Mouse (Mus musculus): ENCODE measurements around the gene Hoxb1. TPM values are rescaled to one million over a fixed set of nuclear protein-coding genes. Genes with fewer than 3 reads are reported as not detected.

Gene Hoxb1
- polyA plus RNA-seq, 1 experiment = not detected

DNA sequence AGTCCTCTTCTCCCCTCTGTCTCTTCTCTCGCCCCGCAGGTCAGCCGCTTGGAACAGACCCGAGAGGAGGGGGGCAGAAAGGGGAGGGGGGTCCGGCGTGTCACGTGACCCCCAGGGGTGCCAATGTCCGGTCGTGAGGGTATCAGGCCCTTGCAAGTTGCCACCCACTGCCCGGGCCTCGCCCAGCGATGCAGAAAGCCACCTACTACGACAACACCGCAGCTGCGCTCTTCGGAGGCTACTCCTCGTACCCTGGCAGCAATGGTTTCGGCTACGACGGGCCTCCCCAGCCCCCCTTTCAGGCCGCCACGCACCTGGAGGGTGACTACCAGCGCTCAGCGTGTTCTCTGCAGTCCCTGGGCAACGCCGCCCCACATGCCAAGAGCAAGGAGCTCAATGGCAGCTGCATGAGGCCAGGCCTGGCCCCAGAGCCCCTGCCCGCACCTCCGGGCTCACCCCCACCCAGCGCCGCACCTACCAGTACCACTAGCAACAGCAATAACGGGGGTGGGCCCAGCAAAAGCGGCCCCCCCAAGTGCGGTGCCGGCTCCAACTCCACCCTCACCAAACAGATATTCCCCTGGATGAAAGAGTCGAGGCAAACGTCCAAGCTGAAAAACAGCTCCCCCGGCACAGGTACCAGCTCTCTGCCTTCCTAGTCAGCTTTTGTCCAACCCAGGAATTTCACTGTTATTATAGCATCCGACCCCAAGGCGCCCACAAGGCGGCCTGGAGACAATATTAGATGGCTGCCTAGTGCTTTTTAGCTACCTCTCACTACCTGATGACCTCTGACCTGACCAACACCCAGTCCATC lies 21.3 kb upstream of the Hoxb1 start:
- TF ChIP-seq GATA1 (IDR thresholded peaks at IDR 0.05; ENCODE audit: low read length) = no peak

GRCm38 (mm10) chr11:96344878-96345159 lies 20.7 kb upstream of the Hoxb1 start:
- TF ChIP-seq GATA1 (IDR thresholded peaks at IDR 0.05; ENCODE audit: low read length) = no peak

DNA sequence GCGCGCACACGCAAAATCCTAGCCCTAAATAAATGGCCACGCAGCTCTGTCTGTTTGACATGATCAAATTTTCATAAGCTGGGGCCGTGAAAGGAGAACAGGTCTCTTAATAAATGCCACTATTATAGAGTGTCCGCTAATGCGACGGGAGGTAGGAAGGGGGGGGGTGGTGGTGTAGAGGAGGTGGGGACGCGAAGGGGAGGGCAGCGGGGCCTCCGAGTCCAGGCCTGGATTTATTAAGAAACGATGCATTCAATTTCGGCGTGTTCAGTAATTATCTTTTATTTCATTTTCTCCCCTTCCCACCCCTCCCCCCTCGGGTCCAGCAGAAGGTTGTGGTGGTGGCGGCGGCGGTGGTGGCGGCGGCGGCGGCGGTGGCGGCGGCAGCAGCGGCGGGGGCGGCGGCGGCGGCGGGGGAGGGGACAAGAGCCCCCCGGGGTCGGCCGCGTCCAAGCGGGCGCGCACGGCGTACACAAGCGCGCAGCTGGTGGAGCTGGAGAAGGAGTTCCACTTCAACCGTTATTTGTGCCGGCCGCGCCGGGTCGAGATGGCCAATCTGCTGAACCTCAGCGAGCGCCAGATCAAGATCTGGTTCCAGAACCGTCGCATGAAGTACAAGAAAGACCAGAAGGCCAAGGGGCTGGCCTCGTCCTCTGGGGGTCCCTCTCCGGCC lies 20.2 kb upstream of the Hoxb1 start:
- TF ChIP-seq GATA1 (IDR thresholded peaks at IDR 0.05; ENCODE audit: low read length) = no peak

- TF ChIP-seq GATA1 (IDR thresholded peaks at IDR 0.05; ENCODE audit: low read length) = no peak
Observed at GRCm38 (mm10) chr11:96345893-96346806, 19.4 kb upstream of the Hoxb1 start.

- TF ChIP-seq GATA1 (IDR thresholded peaks at IDR 0.05; ENCODE audit: low read length) = no peak
Observed at GRCm38 (mm10) chr11:96346916-96347520, 18.5 kb upstream of the Hoxb1 start.

DNA sequence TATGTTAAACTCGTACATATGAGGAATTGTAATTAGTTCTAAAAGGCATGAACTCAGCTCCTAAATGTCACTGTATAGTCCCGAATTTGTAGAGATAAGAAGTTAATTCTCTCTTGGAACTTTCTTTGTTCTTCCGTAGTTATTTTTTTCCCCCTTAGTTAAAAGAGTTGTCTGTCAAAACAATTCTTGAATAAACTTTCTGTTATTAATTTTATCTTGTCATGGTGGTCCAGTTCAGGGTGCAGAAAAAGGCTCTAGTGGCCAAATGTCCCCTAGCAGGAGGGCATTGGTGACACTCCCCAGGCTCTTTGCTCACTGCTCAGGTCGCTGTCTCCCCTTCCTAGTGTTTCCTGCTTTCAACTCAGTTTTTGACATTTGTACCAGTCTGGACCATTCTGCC lies 17.8 kb upstream of the Hoxb1 start:
- TF ChIP-seq GATA1 (IDR thresholded peaks at IDR 0.05; ENCODE audit: low read length) = no peak

DNA sequence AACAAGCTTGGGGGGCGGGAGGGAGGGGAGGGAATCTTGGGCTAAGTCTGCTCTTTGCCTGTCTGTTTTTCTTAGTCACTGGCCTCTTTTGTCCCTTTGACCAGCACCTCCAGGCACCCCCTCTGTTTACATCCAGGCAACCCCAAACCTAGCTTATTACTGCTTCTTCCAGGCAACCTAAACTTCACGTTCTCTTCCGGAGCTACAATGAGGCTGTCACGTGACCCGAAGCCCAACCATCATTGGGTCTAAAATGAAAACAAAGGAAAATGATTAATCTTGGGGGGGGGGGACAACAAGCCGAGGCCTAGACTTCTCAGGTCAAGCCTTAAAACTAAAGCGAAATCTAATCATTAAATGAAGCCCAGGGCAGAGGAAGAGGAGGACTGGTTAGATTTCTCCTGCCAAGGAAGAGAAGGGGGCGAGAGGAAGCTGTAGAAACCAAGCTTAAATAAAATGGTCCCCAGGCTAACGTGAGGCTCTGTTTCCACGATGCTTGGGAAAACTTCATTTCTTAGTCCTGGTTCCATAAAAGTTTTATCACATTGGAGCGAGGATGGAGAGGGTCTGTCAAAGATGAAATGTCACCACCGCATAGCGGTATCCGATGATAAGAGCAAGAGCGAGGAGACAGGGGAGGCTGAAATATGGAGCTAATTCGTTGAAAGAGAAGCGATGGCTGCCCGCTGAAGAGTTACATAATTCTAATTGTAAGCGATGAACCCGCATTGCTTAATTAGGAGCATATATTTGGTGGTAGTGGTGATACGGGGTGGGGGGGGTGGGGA lies 17.2 kb upstream of the Hoxb1 start:
- no peak for TF ChIP-seq GATA1 (IDR thresholded peaks at IDR 0.05; ENCODE audit: low read length)

GRCm38 (mm10) chr11:96348988-96349387 lies 16.6 kb upstream of the Hoxb1 start:
- TF ChIP-seq GATA1 (IDR thresholded peaks at IDR 0.05; ENCODE audit: low read length) = no peak

- no peak for TF ChIP-seq GATA1 (IDR thresholded peaks at IDR 0.05; ENCODE audit: low read length)
Observed at GRCm38 (mm10) chr11:96349491-96350340, 15.8 kb upstream of the Hoxb1 start.

- TF ChIP-seq GATA1 (IDR thresholded peaks at IDR 0.05; ENCODE audit: low read length) = no peak
Observed at GRCm38 (mm10) chr11:96350341-96350624, 15.3 kb upstream of the Hoxb1 start, which contains the start of gene Hoxb2. Hoxb2 (plus strand) TSS chr11:96350525.

- TF ChIP-seq GATA1 (IDR thresholded peaks at IDR 0.05; ENCODE audit: low read length) = no peak
Observed at GRCm38 (mm10) chr11:96350791-96351190, 14.8 kb upstream of the Hoxb1 start.

DNA sequence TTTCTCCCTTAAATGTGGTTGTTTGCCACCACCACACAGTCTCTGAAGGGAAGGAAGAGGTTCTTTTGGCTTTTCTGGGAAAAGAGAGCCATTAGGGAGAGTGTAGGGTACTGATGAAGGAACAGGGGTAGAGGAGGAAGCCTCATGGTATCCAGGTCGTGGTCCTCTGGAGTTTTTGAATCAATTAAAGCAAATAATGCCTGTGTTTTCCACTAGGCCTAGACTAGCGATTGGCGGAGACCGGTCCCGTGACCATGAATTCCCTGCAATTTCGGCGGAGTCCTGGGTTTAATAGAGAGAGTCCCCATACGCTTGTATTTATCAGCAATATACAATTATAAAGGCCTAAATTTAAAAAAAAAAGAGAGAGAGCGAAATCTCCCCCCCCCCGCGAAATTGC lies 14.2 kb upstream of the Hoxb1 start:
- TF ChIP-seq GATA1 (IDR thresholded peaks at IDR 0.05; ENCODE audit: low read length) = no peak

GRCm38 (mm10) chr11:96351831-96352230 lies 13.7 kb upstream of the Hoxb1 start:
- TF ChIP-seq GATA1 (IDR thresholded peaks at IDR 0.05; ENCODE audit: low read length) = no peak
